Mouse (Mus musculus) stomach, postnatal 0 days (tissue): ENCODE measurements around the gene Fyb.

Source experiments
- CTCF ChIP-seq: IDR thresholded peaks from 2 replicates; pipeline ENCODE4 v1.5.1; 2016; ENCODE audit warnings: antibody characterized with exemption, low read depth, mild to moderate bottlenecking, moderate library complexity
- EP300 ChIP-seq: optimal IDR thresholded peaks from 2 replicates; pipeline ENCODE3; 2016; ENCODE audit warnings: antibody characterized with exemption

GRCm38 (mm10) chr15:6519417-6520255 is 3.0 kb upstream of the Fyb start:
- TF ChIP-seq CTCF (no peak), EP300 (no peak)
